Mouse (Mus musculus) neutrophil, adult 65 days (primary cell): ENCODE measurements around the gene Dct. TPM values are rescaled to one million over a fixed set of nuclear protein-coding genes. Genes with fewer than 3 reads are reported as not detected.

Experiments used
- total RNA-seq: library from RNA; stranded (reverse); gene quantifications from 2 replicates; pipeline ENCODE4 v1.2.4, GENCODE M21; 2023

The Dct gene
- total RNA-seq, result not detected in 2 replicates

DNA sequence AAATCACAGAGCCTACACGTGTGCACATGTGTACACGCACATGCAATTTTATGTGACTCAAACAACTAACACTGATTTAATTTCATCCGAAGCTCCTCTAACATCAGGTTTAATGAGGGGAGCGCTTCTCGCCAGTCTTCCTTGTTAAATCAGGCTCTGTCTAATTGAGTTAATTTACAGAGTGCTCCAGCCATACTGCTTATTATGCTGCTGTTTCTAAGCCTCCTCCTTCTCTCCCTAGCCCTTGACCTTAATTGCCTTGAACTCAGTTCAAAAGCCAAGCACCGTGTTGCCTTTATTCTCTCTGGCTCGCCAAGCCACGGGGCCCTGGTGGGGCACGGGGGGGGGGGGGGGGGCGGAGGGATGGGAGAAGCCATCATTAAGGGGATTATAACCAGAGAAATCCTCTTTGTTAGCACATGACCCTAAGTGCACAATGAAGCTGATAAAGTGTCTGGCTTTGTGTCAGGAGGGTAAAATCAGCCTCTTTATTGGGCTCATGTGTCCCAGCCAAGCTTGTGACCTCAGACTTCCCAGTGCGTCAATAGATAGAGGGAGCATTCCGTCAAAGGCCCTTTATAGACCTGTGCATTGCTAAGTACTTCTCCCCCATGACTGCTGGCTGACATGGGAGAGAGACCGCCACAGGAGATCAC lies at the start of gene Dct:
Gene Dct (minus strand): TSS at position 270 of the 656 bp plus-strand sequence.

Other genes with a start within 250 kb of the Dct start
- 15.2 and 19.5 TPM in 2 replicates for gene Tgds, start 80.5 kb upstream of the Dct start, total RNA-seq
- gene Gpr180, start 84.9 kb upstream of the Dct start, total RNA-seq, result 2.6 and 3.4 TPM in 2 replicates
- gene Sox21, start 184.8 kb upstream of the Dct start, total RNA-seq, result not detected in 2 replicates
- gene Gm9376, start 214.7 kb upstream of the Dct start, total RNA-seq, result not detected in 2 replicates